Mouse (Mus musculus) ES-E14 (cell line): Measurements from ENCODE around the gene Pip4k2a. TPM values are rescaled to one million over a fixed set of nuclear protein-coding genes. Genes with fewer than 3 reads are reported as not detected.

ENCODE experiments used
- DNase-seq: peaks from one replicate; pipeline ENCODE4 v3.0.0-alpha.2; 2013; ENCODE audit warnings: low read depth, low spot score
- H3K27ac ChIP-seq: 2 replicates; pipeline ENCODE4 v1.5.1; 2012; ENCODE audit warnings: low read depth, mild to moderate bottlenecking, low read length, moderate library complexity, mixed read lengths; ENCODE audit not compliant: poor library complexity, insufficient read depth, severe bottlenecking
- H3K36me3 ChIP-seq: 2 replicates; pipeline ENCODE4 v1.6.1; 2012; ENCODE audit warnings: mild to moderate bottlenecking, low read length, moderate library complexity, mixed read lengths; ENCODE audit not compliant: control insufficient read depth, poor library complexity, insufficient read depth, severe bottlenecking
- H3K4me1 ChIP-seq, 2 experiments: fragments of 150-350 bp in 1 of 2; sonication (generic) in 1 of 2; 2 replicates each; pipeline ENCODE4 v1.6.1; 2012; ENCODE audit warnings: low read length in 2 of 2, mild to moderate bottlenecking in 1 of 2, mixed read lengths in 1 of 2; ENCODE audit not compliant: control insufficient read depth in 2 of 2, insufficient read depth in 2 of 2, poor library complexity in 1 of 2
- H3K4me3 ChIP-seq, 2 experiments: fragments of 150-350 bp in 1 of 2; sonication (generic) in 1 of 2; 2 replicates each; pipeline ENCODE4 v1.5.1; 2012; ENCODE audit warnings: low read length in 2 of 2, low read depth in 1 of 2, mild to moderate bottlenecking in 1 of 2, mixed read lengths in 1 of 2; ENCODE audit not compliant: insufficient read depth in 1 of 2, poor library complexity in 1 of 2, severe bottlenecking in 1 of 2
- H3K9ac ChIP-seq: 2 replicates; pipeline ENCODE4 v1.6.1; 2012; ENCODE audit warnings: low read depth, mild to moderate bottlenecking, low read length, mixed read lengths; ENCODE audit not compliant: poor library complexity, insufficient read depth, severe bottlenecking
- H3K9me3 ChIP-seq: fragments of 150-350 bp; sonication (generic); 2 replicates; pipeline ENCODE4 v1.6.1; 2012; ENCODE audit warnings: low read depth, mild to moderate bottlenecking, low read length; ENCODE audit not compliant: control insufficient read depth, insufficient read depth
- CHD2 ChIP-seq: IDR thresholded peaks from 2 replicates; pipeline ENCODE4 v1.6.1; 2014; ENCODE audit warnings: mild to moderate bottlenecking, low read depth, low read length, inconsistent platforms
- HCFC1 ChIP-seq: IDR thresholded peaks from 2 replicates; pipeline ENCODE4 v1.6.1; 2012; ENCODE audit warnings: low read length, inconsistent platforms, borderline replicate concordance; ENCODE audit not compliant: insufficient read depth
- MAFK ChIP-seq: IDR thresholded peaks from 2 replicates; pipeline ENCODE4 v1.6.1; 2014; ENCODE audit warnings: mild to moderate bottlenecking, low read depth, low read length, inconsistent platforms; ENCODE audit not compliant: insufficient read depth
- ZC3H11A ChIP-seq: IDR thresholded peaks from 2 replicates; pipeline ENCODE4 v1.6.1; 2012; ENCODE audit warnings: low read depth, mild to moderate bottlenecking, inconsistent platforms, low read length, borderline replicate concordance
- ZNF384 ChIP-seq: IDR thresholded peaks from 2 replicates; pipeline ENCODE4 v1.6.1; 2012; ENCODE audit warnings: low read depth, low read length, inconsistent platforms
- in situ Hi-C, 2 experiments: fragments of 600-800 bp; cut with MboI; formaldehyde crosslinking; loops; one replicate each; pipeline ENCODE4 v1.15.1; 2025; ENCODE audit warnings: low sequenced_read_pairs in 2 of 2, inconsistent platforms in 1 of 2; ENCODE audit not compliant: unreplicated experiment in 2 of 2
- total RNA-seq: library from RNA; depleted of rRNA; stranded (reverse); fragments of 300-350 nt; gene quantifications from 2 replicates; pipeline ENCODE4 v1.2.3, GENCODE M21; 2012

Pip4k2a gene
- total RNA-seq, 1 experiment: 3.0 TPM

GRCm38 (mm10) chr2:18965108-18965507 lies 32.8 kb downstream of the Pip4k2a start:
- Histone ChIP-seq H3K36me3 (no peaks in the 10 kb centered on the region), H3K9ac (no peak overlapping the region), H3K4me1 (peaks cover 0 to 8% of the 10 kb centered on the region in 2 experiments; a peak in 1 of 4 replicates), H3K9me3 (no peaks in the 10 kb centered on the region), H3K27ac (no peak overlapping the region), H3K4me3 (no peak overlapping the region)
- TF ChIP-seq CHD2 (no peak), ZNF384 (no peak), MAFK (no peak), HCFC1 (no peak), ZC3H11A (no peak)
- no peak for DNase-seq
- in situ Hi-C loops: no loop called here

GRCm38 (mm10) chr2:18963286-18964040 lies 34.5 kb downstream of the Pip4k2a start:
- Histone ChIP-seq H3K27ac (no peak overlapping the region), H3K36me3 (no peaks in the 10 kb centered on the region), H3K4me1 (peaks cover 0 to 8% of the 10 kb centered on the region in 2 experiments; a peak in 1 of 4 replicates), H3K9ac (no peak overlapping the region), H3K4me3 (no peak overlapping the region), H3K9me3 (no peaks in the 10 kb centered on the region)
- no peak for DNase-seq
- in situ Hi-C loops: no loop called here
- TF ChIP-seq HCFC1 (no peak), MAFK (no peak), CHD2 (no peak), ZNF384 (no peak), ZC3H11A (no peak)

- H3K9me3 ChIP-seq: no peaks in the 10 kb centered on the region
- in situ Hi-C loops: no loop called here
- TF ChIP-seq HCFC1: no peak
- no peak for TF ChIP-seq ZNF384
- TF ChIP-seq MAFK: no peak
- TF ChIP-seq CHD2: no peak
- TF ChIP-seq ZC3H11A: no peak
- DNase-seq: no peak
- peaks cover 0 to 8% of the 10 kb centered on the region in 2 experiments; a peak in 1 of 4 replicates for H3K4me1 ChIP-seq
- no peak overlapping the region for H3K9ac ChIP-seq
- H3K27ac ChIP-seq: no peak overlapping the region
- no peak overlapping the region for H3K4me3 ChIP-seq
- H3K36me3 ChIP-seq: no peaks in the 10 kb centered on the region
Observed at GRCm38 (mm10) chr2:18962502-18962901, 35.4 kb downstream of the Pip4k2a start.

GRCm38 (mm10) chr2:18960376-18960973 lies 37.5 kb downstream of the Pip4k2a start:
- in situ Hi-C loops: no loop called here

More at GRCm38 (mm10) chr2:18960376-18960973, 37.5 kb downstream of the Pip4k2a start:
- no peaks in the 10 kb centered on the region for H3K36me3 ChIP-seq
- no peak overlapping the region for H3K4me3 ChIP-seq
- H3K9me3 ChIP-seq: no peaks in the 10 kb centered on the region
- no peak overlapping the region for H3K27ac ChIP-seq
- TF ChIP-seq HCFC1 (no peak), MAFK (no peak), ZC3H11A (no peak), ZNF384 (no peak), CHD2 (no peak)
- H3K4me1 ChIP-seq: peaks cover 0 to 6% of the 10 kb centered on the region in 2 experiments; a peak in 1 of 4 replicates
- H3K9ac ChIP-seq: no peak overlapping the region
- DNase-seq: no peak
